Mouse (Mus musculus) natural killer cell, adult 2 months (primary cell): ENCODE data around the gene Olfr1513.
"Not testable (repeated sequence)": the region's sequence is repeated elsewhere in the genome, so short reads cannot be mapped to it uniquely, and the experiment has no call there.

Source experiments
- DNase-seq, 2 experiments: peaks; one replicate each; pipeline ENCODE4 v3.0.0; 2022; ENCODE audit warnings: low spot score in 2 of 2

Olfr1513 gene

GRCm38 (mm10) chr14:52310343-52310742 is 45.9 kb downstream of the Olfr1513 start:
- not testable (repeated sequence) for DNase-seq

GRCm38 (mm10) chr14:52306100-52306499 is 50.1 kb downstream of the Olfr1513 start:
- no peak for DNase-seq

DNA sequence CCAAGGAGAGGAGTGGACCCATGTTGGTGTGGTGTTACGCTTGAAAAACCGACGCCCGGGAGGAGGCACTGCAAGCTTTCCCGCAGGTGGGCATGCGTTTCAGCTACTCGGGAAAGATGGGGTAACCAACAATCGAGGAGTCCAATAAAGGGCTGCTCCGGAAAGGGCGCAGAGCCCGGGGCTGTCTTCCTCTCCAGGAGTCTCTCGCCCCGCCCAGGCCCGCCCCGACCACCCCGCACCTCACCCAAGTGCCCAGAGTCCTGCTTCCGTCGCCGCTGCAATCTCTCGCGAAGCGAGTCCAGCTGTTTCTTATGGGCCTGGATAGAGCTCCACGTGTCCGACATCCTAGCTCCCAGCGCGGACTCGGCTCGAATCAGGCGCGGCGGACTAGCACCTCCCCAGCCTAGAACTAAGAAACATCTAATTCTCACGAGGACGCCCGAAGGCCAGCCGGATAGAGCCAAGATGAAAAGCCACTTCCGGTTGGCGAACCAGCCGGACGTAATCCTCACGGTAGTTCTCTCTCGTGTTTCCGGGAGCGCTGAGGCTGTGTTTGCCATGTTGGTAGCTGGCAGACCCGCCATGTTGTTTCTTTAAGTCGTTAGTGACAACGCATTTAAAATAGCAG is 51.5 kb downstream of the Olfr1513 start, which contains the start of gene Mettl3:
Gene Mettl3 (minus strand): TSS at position 485 of the 628 bp plus-strand sequence.
- peak; percentile 87 to 88 for DNase-seq

- not testable (repeated sequence) for DNase-seq
These were observed 52.7 kb downstream of the Olfr1513 start for GRCm38 (mm10) chr14:52303517-52303916.
